Mouse (Mus musculus): Measurements from ENCODE around the gene Pcf11.

The Pcf11 gene

DNA sequence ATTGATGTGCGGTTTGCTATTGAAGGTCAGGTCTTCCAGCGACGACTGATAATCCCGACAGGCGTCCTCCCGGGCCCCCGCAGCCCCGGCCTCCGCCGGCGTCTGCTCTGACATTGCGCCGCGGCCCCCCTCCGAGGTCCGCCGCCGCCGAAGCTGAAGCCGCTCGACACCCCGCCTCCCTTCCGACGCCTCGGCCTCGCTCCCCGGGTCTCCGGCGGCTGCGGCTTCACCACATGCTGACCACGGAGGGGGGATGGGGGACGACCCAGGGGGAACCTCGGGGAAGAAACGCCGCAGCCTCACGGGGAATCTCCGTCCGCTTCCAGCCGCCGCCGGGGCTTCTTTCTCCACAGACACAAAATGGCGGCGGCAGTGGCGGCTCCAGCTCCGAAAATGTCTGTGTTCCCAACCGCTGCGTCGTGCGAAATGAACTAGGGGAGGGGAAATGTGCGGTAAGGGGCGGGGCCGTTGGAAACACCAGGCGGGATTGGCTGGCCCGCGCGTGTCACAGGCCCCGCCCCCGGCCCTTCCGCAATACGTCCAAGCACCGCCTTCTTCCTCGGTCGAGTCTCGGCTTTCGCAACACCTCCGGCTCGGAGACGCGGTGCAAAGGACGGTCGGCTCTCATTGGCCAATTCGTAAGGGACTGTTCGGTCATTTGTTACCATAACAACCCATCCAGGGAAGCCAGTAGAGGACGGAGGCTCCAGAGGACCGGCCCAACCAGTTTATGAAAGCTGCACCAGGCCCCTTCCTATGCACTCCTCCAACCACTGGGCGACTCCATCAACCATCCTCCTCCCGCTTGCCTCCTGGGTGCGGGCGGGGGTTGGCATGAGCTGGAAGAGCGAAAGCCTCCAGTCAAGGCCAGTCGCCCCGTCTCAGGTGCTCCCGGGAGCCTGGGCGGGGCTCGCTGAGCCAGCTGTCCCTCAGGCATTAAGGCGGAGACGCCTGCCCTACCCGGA lies at the start of gene Pcf11:
Gene Pcf11 (minus strand): TSS at position 428 of the 965 bp plus-strand sequence.
- peak; percentile 97 to 99 for DNase-seq

DNA sequence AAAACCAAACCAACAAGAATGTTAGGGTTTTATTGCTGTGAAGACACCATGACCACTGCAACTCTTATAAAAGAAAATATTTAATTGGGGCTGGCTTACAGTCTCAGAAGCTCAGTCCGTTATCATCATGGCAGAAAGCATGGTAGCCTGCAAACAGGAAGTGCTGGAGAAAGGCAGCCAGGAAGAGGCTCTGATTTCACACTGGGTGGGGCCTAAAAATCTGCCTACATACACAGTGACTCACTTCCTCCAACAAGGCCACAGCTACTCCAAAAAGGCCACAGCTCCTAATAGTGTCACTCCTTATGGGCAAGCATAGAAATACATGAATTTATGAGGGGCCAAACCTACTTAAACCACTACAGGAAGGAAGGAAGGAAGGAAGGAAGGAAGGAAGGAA lies 45.3 kb upstream of the Pcf11 start:
- DNase-seq = no peak

DNA sequence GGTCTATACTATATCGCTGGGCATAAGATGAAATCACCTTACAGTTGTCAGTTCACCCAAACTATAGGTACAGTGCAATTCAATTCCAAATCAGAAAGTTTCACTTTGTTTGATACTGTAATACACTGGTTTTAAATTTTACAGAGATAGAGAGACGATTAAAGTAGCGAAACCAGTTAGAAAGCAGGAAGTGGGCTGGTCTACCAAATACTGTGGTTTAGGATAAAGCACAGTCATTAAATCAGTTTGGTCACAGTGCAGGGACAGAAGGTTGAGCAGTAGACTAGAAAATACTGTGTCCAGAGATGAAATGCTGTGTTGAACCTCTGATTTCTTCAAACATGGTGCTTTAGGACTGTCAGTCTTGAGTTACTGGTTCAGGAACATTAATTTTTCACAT lies 41.9 kb upstream of the Pcf11 start:
- no peak for DNase-seq

DNA sequence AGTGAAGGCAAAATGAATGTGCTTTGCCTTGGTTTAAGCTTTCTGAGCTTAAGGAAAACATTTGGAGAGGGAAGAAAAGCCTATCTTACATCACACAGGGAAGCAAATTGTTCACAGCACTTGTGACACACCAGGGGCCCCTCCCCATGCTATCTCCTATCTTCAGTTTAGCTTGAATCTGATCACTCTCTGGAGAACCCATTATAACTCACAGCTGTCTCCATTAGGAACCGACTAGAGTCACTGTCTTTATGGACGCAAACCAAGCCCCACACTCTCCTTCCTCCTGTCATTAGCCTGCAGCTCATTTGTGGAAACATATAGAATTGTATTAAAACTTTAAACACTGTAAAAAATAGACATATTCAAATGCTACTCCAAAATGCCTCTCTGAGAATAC lies 39.8 kb upstream of the Pcf11 start:
- DNase-seq = no peak

DNA sequence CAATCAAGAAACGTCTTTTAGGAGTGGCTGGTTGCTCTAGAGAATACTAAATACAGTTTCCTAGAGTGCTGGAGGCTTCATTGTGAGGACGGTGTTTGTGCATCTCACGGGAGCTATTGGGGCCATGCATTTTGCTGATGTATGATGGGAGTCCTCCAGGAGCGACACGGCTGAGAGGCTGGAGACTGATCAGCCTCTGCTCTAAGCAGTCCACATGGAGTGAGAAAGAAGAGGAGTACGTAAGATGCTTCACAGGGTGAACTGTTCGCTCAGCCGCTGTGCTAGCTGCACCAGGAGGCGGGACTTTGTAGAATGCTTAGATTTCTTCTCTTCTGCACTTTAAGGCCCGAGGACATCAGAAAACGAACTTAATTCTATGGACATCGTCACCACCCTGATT lies 37.0 kb upstream of the Pcf11 start:
- DNase-seq = no peak

DNA sequence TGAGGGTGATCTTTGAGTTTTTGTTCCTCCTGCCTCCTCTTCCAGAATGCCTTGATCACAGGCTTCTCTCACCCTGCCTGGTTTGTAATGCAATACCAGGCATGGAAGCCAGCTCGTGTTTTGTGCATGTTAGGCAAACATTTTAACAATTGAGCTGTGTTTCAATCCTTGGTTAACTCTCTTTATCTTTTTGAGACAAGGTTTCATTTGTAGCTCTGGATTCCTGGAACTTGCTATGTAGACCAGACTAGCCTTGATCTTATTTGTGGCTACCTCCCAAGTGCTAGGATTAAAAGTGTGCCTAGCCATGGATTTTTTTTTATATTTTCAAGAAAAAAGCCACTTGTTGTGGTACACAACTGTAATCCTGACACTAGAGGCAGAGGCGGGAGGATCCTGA lies 35.8 kb upstream of the Pcf11 start:
- DNase-seq = no peak

DNA sequence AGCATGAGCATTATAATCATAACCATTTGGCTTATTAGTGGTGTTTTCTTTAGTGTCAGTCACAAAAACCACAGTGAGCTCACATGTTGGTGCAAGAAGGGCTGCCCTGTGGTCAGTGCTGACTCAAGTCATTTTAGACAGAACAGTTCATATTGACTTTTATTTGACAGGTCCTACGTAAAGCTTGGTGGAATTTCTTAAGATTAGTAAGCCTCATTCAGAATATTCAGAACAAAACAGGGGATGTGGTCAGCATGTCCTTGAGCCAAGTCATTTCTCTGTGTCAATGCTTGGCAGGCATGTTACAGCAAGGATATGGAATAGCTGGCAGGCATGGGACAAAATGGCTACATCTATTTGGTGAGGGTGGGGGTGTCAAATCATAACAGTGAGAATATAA lies 33.9 kb upstream of the Pcf11 start:
- DNase-seq = no peak

DNA sequence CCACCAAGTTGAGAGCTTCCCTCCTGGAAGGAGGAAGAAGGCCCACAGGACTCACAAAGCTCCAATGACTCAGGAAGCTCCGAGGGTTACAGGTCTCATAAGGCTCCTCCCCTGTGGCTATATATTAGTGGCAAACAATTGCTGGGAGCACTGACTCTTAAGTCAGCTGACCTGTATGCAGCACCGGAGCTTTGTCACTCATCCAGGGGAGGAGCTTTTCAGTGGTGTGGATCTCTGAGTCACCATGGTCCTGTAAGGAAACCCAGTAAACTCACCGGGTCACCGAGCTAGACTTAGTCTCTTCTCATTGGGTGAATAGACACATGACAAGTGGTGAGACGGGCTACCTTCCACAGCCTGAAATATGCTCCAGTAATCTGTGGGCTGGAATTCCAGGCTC lies 29.0 kb upstream of the Pcf11 start:
- DNase-seq = no peak

DNA sequence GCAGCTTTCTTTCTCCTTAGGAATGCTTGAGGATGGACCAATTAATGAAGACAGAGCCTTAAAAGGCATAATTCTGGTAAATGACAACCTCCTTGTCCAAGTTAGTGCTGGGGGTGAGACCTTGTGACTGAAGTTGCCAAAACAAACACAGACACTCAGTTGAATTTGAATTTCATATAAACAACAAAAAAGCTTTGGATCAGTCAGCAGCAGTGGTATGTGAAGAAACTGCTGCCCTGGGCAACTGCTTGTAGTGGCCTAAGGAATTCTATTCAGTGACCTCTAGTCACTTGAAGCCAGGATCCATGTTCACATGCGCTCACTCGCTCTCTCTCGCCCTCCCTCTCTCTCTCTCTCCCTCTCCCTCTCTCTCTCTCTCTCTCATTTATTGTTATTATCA lies 26.7 kb upstream of the Pcf11 start:
- peak in 1 of 2 experiments; percentile 6 for DNase-seq

DNA sequence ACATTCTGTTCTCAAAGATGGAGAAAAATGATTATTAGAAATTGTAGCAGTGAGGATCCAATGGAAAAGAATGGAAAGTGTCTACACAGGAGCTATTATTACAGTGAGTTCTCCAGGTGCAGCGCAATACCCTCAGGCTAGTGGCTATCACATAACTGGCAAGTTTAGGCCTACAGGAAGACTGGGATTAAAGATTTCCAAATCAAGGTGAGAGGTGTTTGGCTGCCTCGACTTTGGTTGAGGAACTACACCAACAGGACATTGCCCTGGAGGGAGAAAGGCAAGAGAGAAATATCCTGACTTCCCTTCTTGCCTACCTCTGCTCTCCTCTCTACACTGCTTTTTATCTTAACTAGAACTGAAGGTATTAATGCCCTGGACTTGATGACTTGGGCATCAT lies 19.4 kb upstream of the Pcf11 start:
- DNase-seq = no peak

DNA sequence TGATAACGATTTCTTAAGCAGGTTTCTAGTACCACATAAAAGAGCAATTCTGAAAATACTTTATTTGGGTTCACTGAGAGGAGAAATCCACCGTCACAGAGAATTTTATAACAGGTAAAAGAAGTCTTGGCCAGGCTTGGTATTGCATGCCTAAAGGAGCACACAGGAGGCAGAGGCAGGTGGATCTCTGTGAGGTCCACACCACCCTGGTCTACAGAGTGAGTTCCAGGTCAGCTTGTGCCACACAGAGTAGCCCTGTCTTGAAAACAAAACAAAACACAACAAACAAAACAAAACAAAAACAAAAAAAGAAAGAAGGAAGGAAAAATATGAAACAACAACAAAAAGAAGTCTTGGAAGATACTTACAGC lies 18.6 kb upstream of the Pcf11 start:
- DNase-seq = no peak

DNA sequence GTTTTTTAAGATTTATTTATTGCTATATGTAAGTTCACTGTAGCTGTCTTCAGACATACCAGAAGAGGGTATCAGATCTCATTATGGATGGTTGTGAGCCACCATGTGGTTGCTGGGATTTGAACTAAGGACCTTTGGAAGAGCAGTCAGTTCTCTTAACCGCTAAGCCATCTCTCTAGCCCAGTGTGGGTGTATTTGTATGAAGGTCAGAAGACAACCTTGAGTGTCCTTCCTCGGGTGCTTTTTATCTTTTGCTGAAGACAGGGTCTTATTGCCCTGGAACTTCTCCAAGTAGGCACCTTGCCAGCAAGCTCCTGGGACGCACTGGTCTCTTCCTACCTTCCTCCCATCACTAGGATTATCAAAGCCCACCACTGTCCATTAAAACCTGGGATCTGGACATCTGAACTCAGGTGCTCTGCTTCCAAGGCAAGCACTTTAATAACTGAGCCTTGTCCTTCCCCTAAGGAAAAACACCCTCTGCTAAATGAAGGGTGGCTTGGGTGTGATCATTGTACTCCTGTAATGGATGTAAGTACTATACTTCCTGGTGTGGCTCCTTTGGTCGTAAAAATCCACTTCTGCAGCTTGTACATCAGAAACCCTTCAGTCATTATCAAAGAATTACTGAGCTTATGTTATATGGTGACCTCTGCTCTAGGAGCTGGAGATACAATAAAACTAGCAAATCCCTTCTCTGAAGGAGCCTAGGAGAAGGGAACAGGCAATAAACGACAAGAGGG lies 18.0 kb upstream of the Pcf11 start:
- DNase-seq = no peak

DNA sequence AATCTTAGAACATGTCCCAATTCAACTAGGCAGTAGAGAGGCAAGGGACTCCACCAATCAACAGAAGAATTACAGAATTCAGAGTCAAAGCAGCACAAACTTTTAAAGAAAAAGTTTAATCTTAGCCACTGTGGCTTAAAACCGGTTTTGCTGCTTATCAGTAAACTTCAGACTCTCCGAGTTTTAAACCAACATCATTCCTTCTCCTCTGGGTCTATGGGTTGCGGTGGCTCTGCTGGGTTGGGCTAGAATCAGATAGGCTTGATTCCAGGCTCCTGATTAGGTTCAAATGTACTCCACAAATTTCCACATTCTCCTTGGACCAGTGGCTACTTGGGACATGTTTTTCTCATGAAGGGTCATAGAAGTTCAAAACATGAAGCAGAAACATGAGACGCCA lies 7.6 kb upstream of the Pcf11 start:
- peak in 1 of 2 experiments; percentile 10 for DNase-seq

DNA sequence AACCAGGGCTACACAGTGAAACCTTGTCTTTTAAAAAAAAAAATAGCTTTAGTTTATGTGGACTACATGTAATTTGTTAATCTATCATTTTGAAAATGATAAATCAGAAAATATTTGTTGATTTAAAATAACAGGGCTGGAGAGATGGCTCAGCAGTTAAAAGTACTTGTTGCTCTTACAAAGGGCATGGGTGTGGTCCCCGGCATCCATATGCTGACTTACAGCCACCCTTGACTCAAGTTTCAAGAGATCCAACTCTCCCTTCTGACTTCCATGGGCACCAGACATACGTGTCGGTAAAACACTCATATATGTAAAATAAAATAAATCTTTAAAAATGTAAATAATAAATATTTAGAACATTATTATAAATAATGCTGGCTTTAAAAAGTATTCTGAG lies 5.4 kb upstream of the Pcf11 start:
- DNase-seq = no peak

DNA sequence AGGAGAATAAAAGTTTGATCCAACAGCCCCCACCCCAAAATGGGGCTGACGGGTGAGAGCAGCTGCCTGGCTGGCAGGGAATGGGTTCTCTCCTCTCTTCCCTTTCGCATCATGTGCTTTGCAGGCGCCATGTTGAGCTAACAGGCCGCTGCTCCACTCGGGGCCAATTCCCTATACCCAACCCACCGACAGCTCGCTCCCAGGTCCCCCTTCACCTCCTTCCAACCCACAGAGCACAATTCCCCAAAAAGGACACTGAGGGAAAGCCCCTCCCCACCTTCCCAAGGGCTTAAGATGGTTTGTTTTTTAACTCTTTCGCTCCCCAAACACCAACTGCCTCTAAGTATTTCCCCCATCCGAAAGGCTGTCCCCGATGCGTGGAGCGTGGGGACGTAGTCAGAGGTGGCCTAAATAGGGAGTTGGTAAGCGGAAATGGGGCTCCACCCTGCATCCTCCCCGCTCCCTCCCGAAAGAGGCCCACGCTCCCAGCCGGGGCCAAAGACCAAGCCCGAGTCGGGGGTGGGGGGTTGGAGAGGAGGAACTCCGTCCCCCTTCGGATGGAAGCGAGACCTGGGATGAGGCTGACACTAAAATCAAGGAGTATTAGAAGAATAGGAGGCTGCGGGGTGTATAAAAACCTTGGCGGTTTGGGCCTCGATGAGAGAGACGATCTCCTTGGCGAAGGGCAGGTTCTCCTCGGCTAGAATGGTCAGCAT lies 785 bp downstream of the Pcf11 start:
- peak; percentile 38 to 50 for DNase-seq

DNA sequence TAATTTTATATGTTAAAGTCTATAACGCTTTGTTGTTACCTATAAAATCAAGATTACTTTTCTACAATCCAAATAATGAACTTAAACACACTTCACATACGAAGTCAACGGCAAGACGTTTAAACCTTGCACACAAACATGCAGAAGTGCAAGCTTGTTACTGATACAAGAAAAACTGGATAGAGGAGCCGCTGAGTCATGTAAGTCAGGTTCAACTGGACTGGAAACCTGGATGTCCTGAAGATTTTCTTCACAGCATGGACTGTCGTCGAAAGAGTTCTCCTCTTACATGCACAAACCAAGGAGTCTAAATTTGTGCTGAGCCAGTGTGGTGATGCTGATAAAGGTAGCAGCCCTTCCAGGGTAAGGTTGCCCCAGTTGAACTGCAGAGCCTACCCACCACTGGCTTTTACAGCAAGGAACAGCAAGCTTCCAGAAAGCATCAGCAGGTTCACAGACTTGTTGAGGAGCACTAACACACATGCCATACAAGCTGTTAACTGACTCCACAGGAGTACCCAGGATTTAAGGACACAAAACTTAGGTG lies 3.4 kb downstream of the Pcf11 start:
- DNase-seq = no peak

DNA sequence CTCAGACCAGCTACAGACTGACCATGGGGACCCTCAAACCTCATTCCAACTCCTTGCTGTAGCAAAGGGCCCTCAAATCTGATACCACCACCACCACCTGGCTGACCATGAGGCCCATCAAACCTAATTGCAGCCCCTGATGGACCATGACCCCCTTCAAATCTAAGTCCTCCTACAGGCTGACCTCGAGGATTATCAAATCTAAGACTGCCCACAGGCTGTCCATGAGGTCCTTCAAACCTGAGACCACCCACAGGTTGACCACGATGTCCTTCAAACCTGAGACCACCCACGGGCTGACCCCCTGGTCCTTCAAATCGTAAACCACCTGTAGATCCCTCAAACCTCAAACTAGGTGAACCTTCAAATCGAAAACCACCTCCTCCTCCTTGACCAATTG lies 11.7 kb downstream of the Pcf11 start:
- DNase-seq = no peak

DNA sequence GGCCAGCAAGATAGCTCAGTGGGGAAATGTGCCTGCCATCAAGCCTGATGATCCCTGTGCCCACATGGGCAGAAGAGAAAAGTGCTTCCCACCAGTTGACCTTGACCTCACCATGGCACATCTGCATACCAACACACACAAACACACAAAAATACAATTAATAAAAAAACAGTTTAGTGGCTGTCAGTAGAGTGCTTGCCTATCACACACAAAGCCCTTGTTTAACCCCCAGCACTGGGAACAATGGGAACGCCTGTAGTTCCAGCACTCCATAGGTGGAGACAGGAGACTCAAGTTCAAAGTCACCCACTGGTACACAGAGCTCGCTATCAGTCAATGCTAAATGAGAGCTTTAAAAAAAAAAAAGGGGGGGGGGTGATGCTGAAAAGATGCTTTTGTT lies 13.3 kb downstream of the Pcf11 start:
- no peak for DNase-seq

DNA sequence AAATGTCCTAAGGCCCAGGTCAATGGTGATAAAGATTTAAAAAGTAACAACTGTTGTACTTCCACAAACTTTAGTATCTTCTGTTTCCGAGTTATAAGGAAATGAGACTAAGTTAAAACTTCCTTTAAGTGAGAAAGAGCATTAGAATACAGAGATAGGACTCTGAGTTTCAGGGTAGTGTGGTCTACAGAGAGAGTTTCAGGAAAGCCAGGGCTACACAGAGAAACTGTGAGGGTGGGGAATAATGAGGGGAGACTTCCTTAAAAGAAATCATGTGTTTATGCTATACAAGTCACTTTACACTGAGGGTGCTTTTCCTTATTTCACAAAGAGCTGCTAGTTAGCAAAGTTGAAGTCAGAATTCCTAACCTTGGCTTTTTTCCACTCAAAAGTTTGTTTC lies 16.4 kb downstream of the Pcf11 start:
- no peak for DNase-seq

DNA sequence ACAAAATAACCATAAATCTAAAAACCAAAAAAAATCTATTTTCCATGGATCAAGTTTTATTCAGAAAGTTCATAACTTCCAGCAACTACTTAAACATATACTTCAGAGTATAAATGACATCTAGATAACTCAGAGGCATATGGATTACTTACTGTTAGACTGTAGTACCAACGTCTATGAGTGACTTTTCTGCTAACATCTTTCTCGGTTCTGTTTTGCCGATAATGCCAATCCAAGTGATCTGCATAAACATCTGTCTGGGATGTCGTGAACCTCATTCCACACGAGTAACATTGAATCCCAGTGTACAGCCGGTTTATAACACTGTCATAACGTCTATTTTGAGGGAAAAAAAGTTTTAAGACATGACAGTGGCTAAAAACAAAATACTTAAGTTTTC lies 21.9 kb downstream of the Pcf11 start:
- no peak for DNase-seq

DNA sequence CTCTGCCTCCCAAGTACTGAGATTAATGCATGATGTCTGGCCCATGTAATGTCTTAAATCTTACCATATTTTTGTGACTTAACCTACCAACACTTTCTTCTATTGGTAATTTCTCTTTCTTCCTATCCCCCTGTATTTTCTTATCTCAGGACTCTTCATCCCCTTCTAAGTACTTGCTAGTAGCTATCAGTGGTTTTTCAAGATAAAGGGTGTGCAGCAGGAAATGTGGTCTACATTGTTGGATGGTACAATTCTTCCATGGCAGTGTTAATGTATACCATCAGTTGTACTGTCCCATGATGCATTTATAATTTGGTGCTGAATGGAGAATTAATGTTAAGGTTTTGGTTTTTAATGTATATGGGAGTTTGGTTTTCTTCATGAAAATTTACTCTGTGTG lies 27.4 kb downstream of the Pcf11 start:
- no peak for DNase-seq

DNA sequence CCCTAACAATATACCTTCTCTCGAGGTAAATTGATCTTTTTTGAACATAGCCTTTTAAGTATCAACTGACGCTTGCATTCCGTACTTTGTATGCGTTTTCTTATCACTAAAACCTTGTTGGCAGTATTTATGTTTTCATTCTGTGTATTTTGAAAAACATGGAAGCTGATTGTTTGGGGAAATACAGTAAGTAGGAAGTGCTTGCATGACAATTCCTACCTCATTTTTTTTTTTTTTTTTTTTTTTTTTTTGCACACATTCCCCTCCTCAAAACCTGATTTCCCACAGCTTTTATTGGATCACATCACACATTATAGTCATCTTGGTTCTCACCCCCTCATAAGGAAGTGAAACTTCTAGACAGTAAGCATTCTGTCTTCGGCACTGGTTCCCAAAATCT lies 31.7 kb downstream of the Pcf11 start:
- DNase-seq = no peak

DNA sequence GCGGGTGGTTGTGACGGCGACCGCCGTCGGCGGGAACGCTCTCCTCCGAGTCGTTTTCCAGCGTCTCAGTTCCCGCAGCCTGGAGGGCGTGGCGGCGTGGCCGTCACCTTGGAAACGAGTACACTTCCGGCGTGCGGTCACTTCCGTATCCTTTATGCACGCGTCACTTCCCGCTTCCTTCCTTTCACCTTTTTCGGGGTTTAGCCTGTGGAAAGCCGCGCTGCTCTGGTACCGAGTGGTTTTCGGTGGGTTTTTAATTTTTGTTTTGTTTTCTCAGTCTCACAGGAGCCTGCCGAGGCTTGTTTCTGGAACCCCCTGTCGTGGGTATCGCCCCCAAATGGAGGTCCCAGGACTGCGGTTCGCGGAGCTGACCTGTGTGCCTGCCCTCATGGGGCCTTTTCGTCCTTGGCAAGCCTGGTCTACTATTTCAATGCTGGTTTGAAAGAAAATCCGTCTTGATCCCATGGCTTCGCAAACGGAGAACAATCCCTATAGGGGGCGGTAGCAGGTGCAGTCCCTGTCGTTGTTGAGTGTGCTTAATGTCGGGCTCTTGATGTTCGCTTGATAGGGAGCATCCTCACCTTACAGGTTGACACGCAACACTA lies 32.6 kb downstream of the Pcf11 start, which contains the start of gene Ankrd42:
Gene Ankrd42 (minus strand): TSS at position 122 of the 605 bp plus-strand sequence.
- peak; percentile 89 to 93 for DNase-seq

Data from kidney, adult 8-10 months (tissue).